Mouse (Mus musculus): ENCODE measurements at regions not wholly inside any gene's neighbourhood (a gene's known extent, or its start where the extent isn't known, plus 50 kb on each side); places are given as distances from the start of the nearest gene placed in this dataset.

- 54% methylated on average over 5 of the region's 5 CpGs for WGBS
- Histone ChIP-seq H3K36me3 (ENCODE audit: control insufficient read depth, insufficient read depth) (no peaks in the 10 kb centered on the region), H3K9me3 (ENCODE audit: control insufficient read depth) (no peaks in the 10 kb centered on the region), H3K4me1 (replicated peaks; ENCODE audit: control insufficient read depth, insufficient read depth, low read length) (no peaks in the 10 kb centered on the region), H3K4me3 (ENCODE audit: low read depth, low read length) (no peak overlapping the region), H3K9ac (ENCODE audit: low read depth, low read length) (no peak overlapping the region), H3K27me3 (replicated peaks; ENCODE audit: control insufficient read depth, insufficient read depth, low read length) (no peaks in the 10 kb centered on the region), H3K27ac (ENCODE audit: low read depth, low read length) (no peak overlapping the region), H3K4me2 (replicated peaks; ENCODE audit: low read depth) (no peak overlapping the region)
- no peak for ATAC-seq
- TF ChIP-seq CTCF (IDR thresholded peaks at IDR 0.05; ENCODE audit: low read depth) = no peak
These were observed 532.1 kb upstream of the Gm26657 start for GRCm38 (mm10) chr4:56207726-56208125.

GRCm38 (mm10) chr4:56205069-56205468 is 534.8 kb upstream of the Gm26657 start:
- H3K27me3 ChIP-seq (replicated peaks; ENCODE audit: control insufficient read depth, insufficient read depth, low read length) = no peaks in the 10 kb centered on the region
- no peaks in the 10 kb centered on the region for H3K9me3 ChIP-seq (ENCODE audit: control insufficient read depth)
- H3K4me1 ChIP-seq (replicated peaks; ENCODE audit: control insufficient read depth, insufficient read depth, low read length) = no peaks in the 10 kb centered on the region
- no peak for TF ChIP-seq CTCF (IDR thresholded peaks at IDR 0.05; ENCODE audit: low read depth)
- no peak overlapping the region for H3K9ac ChIP-seq (ENCODE audit: low read depth, low read length)
- H3K4me3 ChIP-seq (ENCODE audit: low read depth, low read length) = no peak overlapping the region
- no peak for ATAC-seq
- no peaks in the 10 kb centered on the region for H3K36me3 ChIP-seq (ENCODE audit: control insufficient read depth, insufficient read depth)
- no peak overlapping the region for H3K4me2 ChIP-seq (replicated peaks; ENCODE audit: low read depth)
- WGBS = 56% methylated on average over 1 of the region's 1 CpGs
- no peak overlapping the region for H3K27ac ChIP-seq (ENCODE audit: low read depth, low read length)

GRCm38 (mm10) chr4:56193365-56193764 is 546.5 kb upstream of the Gm26657 start:
- no peaks in the 10 kb centered on the region for H3K9me3 ChIP-seq (ENCODE audit: control insufficient read depth)
- no peaks in the 10 kb centered on the region for H3K36me3 ChIP-seq (ENCODE audit: control insufficient read depth, insufficient read depth)
- TF ChIP-seq CTCF (IDR thresholded peaks at IDR 0.05; ENCODE audit: low read depth) = no peak
- no peak overlapping the region for H3K4me2 ChIP-seq (replicated peaks; ENCODE audit: low read depth)
- 68% methylated on average over 2 of the region's 2 CpGs for WGBS
- no peak overlapping the region for H3K4me3 ChIP-seq (ENCODE audit: low read depth, low read length)
- H3K27ac ChIP-seq (ENCODE audit: low read depth, low read length) = no peak overlapping the region
- no peaks in the 10 kb centered on the region for H3K27me3 ChIP-seq (replicated peaks; ENCODE audit: control insufficient read depth, insufficient read depth, low read length)
- no peak for ATAC-seq
- H3K9ac ChIP-seq (ENCODE audit: low read depth, low read length) = no peak overlapping the region
- no peaks in the 10 kb centered on the region for H3K4me1 ChIP-seq (replicated peaks; ENCODE audit: control insufficient read depth, insufficient read depth, low read length)

GRCm38 (mm10) chr4:56192516-56192915 is 547.4 kb upstream of the Gm26657 start:
- ATAC-seq = no peak
- H3K4me1 ChIP-seq (replicated peaks; ENCODE audit: control insufficient read depth, insufficient read depth, low read length) = no peaks in the 10 kb centered on the region
- TF ChIP-seq CTCF (IDR thresholded peaks at IDR 0.05; ENCODE audit: low read depth) = no peak
- WGBS = 79% methylated on average over 5 of the region's 5 CpGs
- no peaks in the 10 kb centered on the region for H3K27me3 ChIP-seq (replicated peaks; ENCODE audit: control insufficient read depth, insufficient read depth, low read length)
- no peak overlapping the region for H3K4me3 ChIP-seq (ENCODE audit: low read depth, low read length)
- H3K9ac ChIP-seq (ENCODE audit: low read depth, low read length) = no peak overlapping the region
- H3K36me3 ChIP-seq (ENCODE audit: control insufficient read depth, insufficient read depth) = no peaks in the 10 kb centered on the region
- no peak overlapping the region for H3K27ac ChIP-seq (ENCODE audit: low read depth, low read length)
- H3K4me2 ChIP-seq (replicated peaks; ENCODE audit: low read depth) = no peak overlapping the region
- H3K9me3 ChIP-seq (ENCODE audit: control insufficient read depth) = no peaks in the 10 kb centered on the region

- Histone ChIP-seq H3K9ac (ENCODE audit: low read depth, low read length) (no peak overlapping the region), H3K27me3 (replicated peaks; ENCODE audit: control insufficient read depth, insufficient read depth, low read length) (no peaks in the 10 kb centered on the region), H3K9me3 (ENCODE audit: control insufficient read depth) (no peaks in the 10 kb centered on the region), H3K4me2 (replicated peaks; ENCODE audit: low read depth) (no peak overlapping the region), H3K27ac (ENCODE audit: low read depth, low read length) (no peak overlapping the region), H3K36me3 (ENCODE audit: control insufficient read depth, insufficient read depth) (no peaks in the 10 kb centered on the region), H3K4me3 (ENCODE audit: low read depth, low read length) (no peak overlapping the region), H3K4me1 (replicated peaks; ENCODE audit: control insufficient read depth, insufficient read depth, low read length) (no peaks in the 10 kb centered on the region)
- 85% methylated on average over 5 of the region's 5 CpGs for WGBS
- no peak for TF ChIP-seq CTCF (IDR thresholded peaks at IDR 0.05; ENCODE audit: low read depth)
- no peak for ATAC-seq
These were observed 560.3 kb upstream of the Gm26657 start for GRCm38 (mm10) chr4:56179566-56179965.

- Histone ChIP-seq H3K9ac (ENCODE audit: low read depth, low read length) (no peak overlapping the region), H3K4me2 (replicated peaks; ENCODE audit: low read depth) (no peak overlapping the region), H3K27me3 (replicated peaks; ENCODE audit: control insufficient read depth, insufficient read depth, low read length) (no peaks in the 10 kb centered on the region), H3K4me1 (replicated peaks; ENCODE audit: control insufficient read depth, insufficient read depth, low read length) (no peaks in the 10 kb centered on the region), H3K9me3 (ENCODE audit: control insufficient read depth) (no peaks in the 10 kb centered on the region), H3K36me3 (ENCODE audit: control insufficient read depth, insufficient read depth) (no peaks in the 10 kb centered on the region), H3K27ac (ENCODE audit: low read depth, low read length) (no peak overlapping the region), H3K4me3 (ENCODE audit: low read depth, low read length) (no peak overlapping the region)
- TF ChIP-seq CTCF (IDR thresholded peaks at IDR 0.05; ENCODE audit: low read depth) = no peak
- no peak for ATAC-seq
- 76% methylated on average over 9 of the region's 9 CpGs for WGBS
These were observed 560.9 kb upstream of the Gm26657 start for GRCm38 (mm10) chr4:56178844-56179481.

- TF ChIP-seq CTCF (IDR thresholded peaks at IDR 0.05; ENCODE audit: low read depth) = no peak
- WGBS = 64% methylated on average over 3 of the region's 3 CpGs
- no peak overlapping the region for H3K9ac ChIP-seq (ENCODE audit: low read depth, low read length)
- no peaks in the 10 kb centered on the region for H3K36me3 ChIP-seq (ENCODE audit: control insufficient read depth, insufficient read depth)
- no peak overlapping the region for H3K4me2 ChIP-seq (replicated peaks; ENCODE audit: low read depth)
- H3K9me3 ChIP-seq (ENCODE audit: control insufficient read depth) = no peaks in the 10 kb centered on the region
- H3K4me3 ChIP-seq (ENCODE audit: low read depth, low read length) = no peak overlapping the region
- no peak overlapping the region for H3K27ac ChIP-seq (ENCODE audit: low read depth, low read length)
- ATAC-seq = no peak
- H3K4me1 ChIP-seq (replicated peaks; ENCODE audit: control insufficient read depth, insufficient read depth, low read length) = no peaks in the 10 kb centered on the region
- no peaks in the 10 kb centered on the region for H3K27me3 ChIP-seq (replicated peaks; ENCODE audit: control insufficient read depth, insufficient read depth, low read length)
These were observed 578.6 kb upstream of the Gm26657 start for GRCm38 (mm10) chr4:56161257-56161594.

Measured in intestine, postnatal 0 days (tissue).